Mouse (Mus musculus): ENCODE results near the gene Tmc4. TPM values are rescaled to one million over a fixed set of nuclear protein-coding genes. Genes with fewer than 3 reads are reported as not detected.
"Not testable (repeated sequence)": the region's sequence is repeated elsewhere in the genome, so short reads cannot be mapped to it uniquely, and the experiment has no call there.

The Tmc4 gene
- polyA plus RNA-seq, 2 experiments: 4.8 to 20.2 TPM

DNA sequence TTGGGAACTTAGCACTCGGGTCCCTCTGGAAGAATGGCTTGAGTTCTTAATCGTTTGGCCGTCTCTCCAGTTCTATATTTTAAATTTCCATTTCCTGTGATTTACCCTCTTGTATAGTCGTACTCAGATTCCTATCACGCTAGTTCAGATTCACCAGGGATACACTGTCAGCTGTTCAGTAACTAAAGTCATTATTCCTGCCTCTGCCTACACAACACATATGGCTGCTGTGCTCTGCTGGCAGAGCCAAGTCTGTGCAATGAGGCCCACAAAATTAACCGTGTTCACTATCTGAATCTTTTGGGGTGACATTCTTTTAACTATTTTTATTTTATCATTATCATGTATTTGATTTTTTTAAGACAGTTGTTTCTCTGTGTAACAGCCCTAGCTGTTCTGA, 21.1 kb upstream of the Tmc4 start:
- H3K27me3 ChIP-seq (ENCODE audit: control insufficient read depth, insufficient read depth, low read length): no peaks in the 10 kb centered on the region
- peaks cover 7% of the 10 kb centered on the region for H3K4me1 ChIP-seq (ENCODE audit: control insufficient read depth, insufficient read depth, low read length)
- TF ChIP-seq POLR2A (IDR thresholded peaks at IDR 0.05; ENCODE audit: borderline replicate concordance, extremely low read depth, insufficient read depth, insufficient read length): no peak
- H3K9ac ChIP-seq (ENCODE audit: low read depth, low read length, severe bottlenecking): no peak overlapping the region
- H3K36me3 ChIP-seq (ENCODE audit: control insufficient read depth, insufficient read depth, low read length): peaks cover 49% of the 10 kb centered on the region
- ATAC-seq (ENCODE audit: low FRiP score, low read depth) (no peak), DNase-seq (ENCODE audit: low spot score) (no peak)
- H3K27ac ChIP-seq (replicated peaks; ENCODE audit: low read depth, low read length): no peak overlapping the region
- no peak overlapping the region for H3K4me3 ChIP-seq (replicated peaks; ENCODE audit: low read length)
- 93% methylated on average over 6 of the region's 6 CpGs for WGBS
- H3K9me3 ChIP-seq (ENCODE audit: control insufficient read depth, low read length): no peaks in the 10 kb centered on the region
- no peak overlapping the region for H3K4me2 ChIP-seq (replicated peaks; ENCODE audit: low read depth, low read length, severe bottlenecking)

DNA sequence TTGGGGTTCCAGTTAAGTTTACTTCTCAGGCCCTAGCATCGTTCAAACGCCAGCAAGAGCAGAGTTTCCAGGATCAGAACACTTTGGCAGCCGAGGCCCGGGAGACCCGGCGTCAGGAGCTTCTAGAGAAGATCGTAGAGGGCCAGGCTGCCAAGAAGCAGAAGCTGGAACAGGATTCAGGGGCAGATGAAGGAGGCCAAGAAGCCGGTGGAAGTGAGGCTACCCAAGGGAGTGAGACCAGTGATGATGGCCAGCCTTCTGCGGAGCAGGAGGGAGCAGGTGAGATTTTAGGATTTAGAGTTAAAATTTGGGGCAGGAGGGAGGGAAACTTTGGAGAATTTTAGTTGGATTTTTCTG, 17.6 kb upstream of the Tmc4 start:
- not testable (repeated sequence) for H3K27me3 ChIP-seq (ENCODE audit: control insufficient read depth, insufficient read depth, low read length); H3K9me3 ChIP-seq (ENCODE audit: control insufficient read depth, low read length); DNase-seq (ENCODE audit: low spot score); ATAC-seq (ENCODE audit: low FRiP score, low read depth)
- WGBS: 2% methylated on average over 9 of the region's 9 CpGs
- peaks cover 13% of the 10 kb centered on the region for H3K4me1 ChIP-seq (ENCODE audit: control insufficient read depth, insufficient read depth, low read length)
- peak overlapping the region; percentile 78 for H3K4me3 ChIP-seq (replicated peaks; ENCODE audit: low read length)
- H3K36me3 ChIP-seq (ENCODE audit: control insufficient read depth, insufficient read depth, low read length): peaks cover 42% of the 10 kb centered on the region
- H3K27ac ChIP-seq (replicated peaks; ENCODE audit: low read depth, low read length): peak overlapping the region; percentile 94
- peak overlapping the region; percentile 89 for H3K9ac ChIP-seq (ENCODE audit: low read depth, low read length, severe bottlenecking)
- peak overlapping the region; percentile 90 for H3K4me2 ChIP-seq (replicated peaks; ENCODE audit: low read depth, low read length, severe bottlenecking)

DNA sequence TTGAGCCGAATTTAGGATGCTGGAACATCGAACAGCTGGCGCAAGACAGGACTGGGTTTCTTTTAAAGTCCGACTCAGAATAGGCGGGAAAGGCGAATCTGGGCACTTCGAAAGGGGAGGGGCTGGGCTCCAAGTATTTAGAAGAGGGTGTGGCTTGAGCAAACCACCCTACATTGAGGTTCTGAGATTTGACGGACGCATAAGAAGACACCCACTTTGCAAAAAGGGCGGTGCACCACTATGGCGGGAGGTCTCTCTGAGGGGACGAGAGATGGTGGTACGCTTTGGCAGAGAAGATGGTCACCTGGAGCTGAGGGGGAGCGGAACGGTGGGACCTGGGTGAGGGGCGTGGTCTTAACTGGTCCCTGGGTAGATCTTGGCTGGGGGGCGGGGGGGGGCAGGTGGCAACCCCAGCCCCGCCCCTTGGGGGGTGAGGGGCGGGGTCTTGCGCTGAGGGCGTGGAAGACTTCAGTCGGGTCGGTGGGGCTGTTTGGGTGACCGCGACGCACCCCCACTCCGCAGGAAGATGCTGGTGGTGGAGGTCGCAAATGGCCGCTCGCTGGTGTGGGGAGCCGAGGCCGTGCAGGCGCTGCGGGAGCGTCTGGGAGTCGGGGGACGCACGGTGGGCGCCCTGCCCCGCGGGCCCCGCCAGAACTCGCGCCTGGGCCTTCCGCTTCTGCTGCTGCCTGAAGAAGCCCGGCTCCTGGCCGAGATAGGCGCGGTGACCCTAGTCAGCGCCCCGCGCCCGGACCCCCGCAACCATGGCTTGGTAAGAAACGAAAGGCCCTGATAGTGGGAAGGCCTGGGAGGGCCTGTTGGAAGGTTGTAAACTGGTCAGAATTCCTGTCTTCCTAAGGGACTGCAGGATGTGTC, 17.0 kb upstream of the Tmc4 start:
- H3K27me3 ChIP-seq (ENCODE audit: control insufficient read depth, insufficient read depth, low read length): no peaks in the 10 kb centered on the region
- H3K9ac ChIP-seq (ENCODE audit: low read depth, low read length, severe bottlenecking): peak overlapping the region; percentile 89
- H3K9me3 ChIP-seq (ENCODE audit: control insufficient read depth, low read length): no peaks in the 10 kb centered on the region
- H3K36me3 ChIP-seq (ENCODE audit: control insufficient read depth, insufficient read depth, low read length): peaks cover 40% of the 10 kb centered on the region
- DNase-seq (ENCODE audit: low spot score) (peak; percentile 92), ATAC-seq (ENCODE audit: low FRiP score, low read depth) (peak; percentile 67)
- H3K4me1 ChIP-seq (ENCODE audit: control insufficient read depth, insufficient read depth, low read length): peaks cover 13% of the 10 kb centered on the region
- peak overlapping the region; percentile 90 for H3K4me2 ChIP-seq (replicated peaks; ENCODE audit: low read depth, low read length, severe bottlenecking)
- peak overlapping the region; percentile 78 for H3K4me3 ChIP-seq (replicated peaks; ENCODE audit: low read length)
- TF ChIP-seq POLR2A (IDR thresholded peaks at IDR 0.05; ENCODE audit: borderline replicate concordance, extremely low read depth, insufficient read depth, insufficient read length): no peak
- 2% methylated on average over 38 of the region's 55 CpGs for WGBS
- H3K27ac ChIP-seq (replicated peaks; ENCODE audit: low read depth, low read length): peak overlapping the region; percentile 94

DNA sequence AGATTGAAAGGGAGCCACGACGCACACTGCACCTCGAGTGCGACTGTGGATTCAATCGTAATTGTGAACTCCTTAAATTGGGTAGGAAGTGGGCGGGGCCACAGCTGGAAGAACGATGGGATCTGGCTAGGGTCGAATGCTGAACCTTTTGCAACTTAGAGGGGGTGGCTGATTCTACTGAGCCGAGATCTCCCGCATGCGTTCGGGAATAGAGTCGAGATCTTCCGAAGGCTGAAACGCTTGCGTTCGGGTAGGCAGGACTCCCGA, 16.4 kb upstream of the Tmc4 start:
- TF ChIP-seq POLR2A (IDR thresholded peaks at IDR 0.05; ENCODE audit: borderline replicate concordance, extremely low read depth, insufficient read depth, insufficient read length): peak; percentile 78; the same call in 1 of the 2 replicates
- no peak for DNase-seq (ENCODE audit: low spot score)
- Histone ChIP-seq H3K36me3 (ENCODE audit: control insufficient read depth, insufficient read depth, low read length) (peaks cover 36% of the 10 kb centered on the region), H3K27me3 (ENCODE audit: control insufficient read depth, insufficient read depth, low read length) (no peaks in the 10 kb centered on the region), H3K4me2 (replicated peaks; ENCODE audit: low read depth, low read length, severe bottlenecking) (peak overlapping the region; percentile 90), H3K4me1 (ENCODE audit: control insufficient read depth, insufficient read depth, low read length) (peaks cover 13% of the 10 kb centered on the region), H3K9me3 (ENCODE audit: control insufficient read depth, low read length) (no peaks in the 10 kb centered on the region), H3K4me3 (replicated peaks; ENCODE audit: low read length) (peak overlapping the region; percentile 78), H3K27ac (replicated peaks; ENCODE audit: low read depth, low read length) (peak overlapping the region; percentile 94), H3K9ac (ENCODE audit: low read depth, low read length, severe bottlenecking) (peak overlapping the region; percentile 89)
- ATAC-seq (ENCODE audit: low FRiP score, low read depth): no peak; the same call in 1 of the 2 replicates
- under 1% methylated on average over 18 of the region's 18 CpGs for WGBS

DNA sequence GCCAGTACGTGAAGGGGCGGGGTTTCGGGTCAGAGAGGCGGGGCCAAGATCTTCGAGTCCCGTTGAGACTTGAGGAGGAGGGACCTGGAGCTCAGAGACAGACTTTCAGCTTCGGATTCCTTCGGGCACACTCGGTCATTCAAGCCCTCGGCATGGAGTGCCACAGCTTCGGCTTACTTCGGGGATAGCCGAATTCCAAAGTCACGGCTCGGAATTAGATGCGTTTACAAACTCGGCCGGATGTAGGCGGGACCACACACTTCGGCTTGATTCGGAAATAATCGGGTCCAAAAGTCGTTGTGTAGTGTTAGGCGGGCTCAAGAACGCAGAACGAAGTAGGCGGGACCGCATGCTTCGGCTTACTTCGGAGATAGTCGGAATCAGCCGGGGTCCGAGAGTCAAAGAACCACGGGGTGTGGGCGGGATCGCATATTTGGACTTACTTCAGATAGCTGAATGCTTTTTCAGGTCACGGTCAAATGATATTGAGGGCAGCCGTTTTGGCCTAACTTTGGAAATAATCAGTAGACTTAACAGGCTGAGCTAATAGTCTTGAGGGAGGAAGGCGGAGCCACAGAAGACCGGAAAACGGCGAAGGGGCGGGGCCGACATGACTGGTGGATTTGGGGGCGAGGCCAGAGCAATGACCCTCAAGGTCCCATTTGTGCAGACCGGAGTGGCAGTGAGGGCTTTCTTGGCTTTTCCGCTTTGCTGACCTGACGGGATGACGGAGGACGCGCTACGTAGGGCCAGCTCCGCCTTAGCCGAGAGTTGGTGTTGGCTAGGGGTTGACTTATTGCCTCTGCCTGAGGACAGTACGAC, 15.8 kb upstream of the Tmc4 start, which contains the start of gene Mboat7:
Mboat7 (minus strand) TSS at position 537 of the 822 bp plus-strand sequence.
- Histone ChIP-seq H3K9me3 (ENCODE audit: control insufficient read depth, low read length) (no peaks in the 10 kb centered on the region), H3K36me3 (ENCODE audit: control insufficient read depth, insufficient read depth, low read length) (peaks cover 36% of the 10 kb centered on the region), H3K4me2 (replicated peaks; ENCODE audit: low read depth, low read length, severe bottlenecking) (peak within 1 kb of the TSS; percentile 90), H3K4me3 (replicated peaks; ENCODE audit: low read length) (peak within 1 kb of the TSS; percentile 78), H3K27me3 (ENCODE audit: control insufficient read depth, insufficient read depth, low read length) (no peaks in the 10 kb centered on the region), H3K4me1 (ENCODE audit: control insufficient read depth, insufficient read depth, low read length) (peaks cover 13% of the 10 kb centered on the region), H3K27ac (replicated peaks; ENCODE audit: low read depth, low read length) (peak within 1 kb of the TSS; percentile 94), H3K9ac (ENCODE audit: low read depth, low read length, severe bottlenecking) (peak within 1 kb of the TSS; percentile 89)
- DNase-seq (ENCODE audit: low spot score) (peak; percentile 98), ATAC-seq (ENCODE audit: low FRiP score, low read depth) (peak; percentile 91)
- no peak for TF ChIP-seq POLR2A (IDR thresholded peaks at IDR 0.05; ENCODE audit: borderline replicate concordance, extremely low read depth, insufficient read depth, insufficient read length)
- WGBS: under 1% methylated on average over 55 of the region's 55 CpGs

Data from limb, embryonic 14.5 days (tissue).